Mouse (Mus musculus): ENCODE data around the gene Pde3a. TPM values are rescaled to one million over a fixed set of nuclear protein-coding genes. Genes with fewer than 3 reads are reported as not detected.
"Not testable (repeated sequence)": the region's sequence is repeated elsewhere in the genome, so short reads cannot be mapped to it uniquely, and the experiment has no call there.

Pde3a gene
- polyA plus RNA-seq, 1 experiment from 2014 or later, result 6.3 TPM

GRCm38 (mm10) chr6:141307326-141307725 is 58.3 kb downstream of the Pde3a start:
- no peak overlapping the region for H3K4me2 ChIP-seq
- 78% methylated on average over 1 of the region's 1 CpGs for WGBS
- no peaks in the 10 kb centered on the region for H3K36me3 ChIP-seq
- H3K27ac ChIP-seq, result no peak overlapping the region
- H3K4me3 ChIP-seq, result no peak overlapping the region
- ATAC-seq (ENCODE audit: insufficient number of reproducible peaks, insufficient read depth, low FRiP score, low TSS enrichment, low read depth), result no peak
- H3K9ac ChIP-seq, result no peak overlapping the region
- H3K4me1 ChIP-seq, result peaks cover 14% of the 10 kb centered on the region
- H3K9me3 ChIP-seq, result no peaks in the 10 kb centered on the region
- no peaks in the 10 kb centered on the region for H3K27me3 ChIP-seq

DNA sequence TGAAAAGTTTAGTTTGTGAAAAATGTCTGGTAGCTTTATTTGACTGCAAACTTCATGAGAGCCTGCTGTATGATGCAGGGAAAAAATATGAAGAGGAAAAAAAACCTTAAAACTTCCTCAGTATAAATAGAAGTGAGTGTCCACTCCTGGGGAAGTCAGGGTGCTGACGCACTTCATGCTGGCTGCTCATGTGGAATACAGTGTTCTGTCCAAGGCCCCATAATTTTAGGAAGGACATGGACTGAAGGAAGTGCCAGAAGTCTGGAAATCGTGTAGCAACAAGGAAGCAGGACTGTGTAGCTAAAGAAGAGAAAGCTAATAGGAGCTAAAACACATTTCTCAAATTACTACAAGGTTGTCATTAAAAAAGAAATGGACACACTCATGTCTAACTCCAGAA is 59.4 kb downstream of the Pde3a start:
- no peak overlapping the region for H3K4me3 ChIP-seq
- 64% methylated on average over 2 of the region's 2 CpGs for WGBS
- H3K27me3 ChIP-seq, result no peaks in the 10 kb centered on the region
- H3K9me3 ChIP-seq, result no peaks in the 10 kb centered on the region
- no peak overlapping the region for H3K27ac ChIP-seq
- 0 out of 2 replicates have a peak, but pooled peaks cover 2% of the 10 kb centered on the region for H3K36me3 ChIP-seq
- H3K4me1 ChIP-seq, result peaks cover 14% of the 10 kb centered on the region
- H3K4me2 ChIP-seq, result no peak overlapping the region
- ATAC-seq (ENCODE audit: insufficient number of reproducible peaks, insufficient read depth, low FRiP score, low TSS enrichment, low read depth), result no peak
- H3K9ac ChIP-seq, result no peak overlapping the region

GRCm38 (mm10) chr6:141309872-141310271 is 60.8 kb downstream of the Pde3a start:
- WGBS, result 33% methylated on average over 3 of the region's 3 CpGs
- H3K36me3 ChIP-seq, result 0 out of 2 replicates have a peak, but pooled peaks cover 6% of the 10 kb centered on the region

DNA sequence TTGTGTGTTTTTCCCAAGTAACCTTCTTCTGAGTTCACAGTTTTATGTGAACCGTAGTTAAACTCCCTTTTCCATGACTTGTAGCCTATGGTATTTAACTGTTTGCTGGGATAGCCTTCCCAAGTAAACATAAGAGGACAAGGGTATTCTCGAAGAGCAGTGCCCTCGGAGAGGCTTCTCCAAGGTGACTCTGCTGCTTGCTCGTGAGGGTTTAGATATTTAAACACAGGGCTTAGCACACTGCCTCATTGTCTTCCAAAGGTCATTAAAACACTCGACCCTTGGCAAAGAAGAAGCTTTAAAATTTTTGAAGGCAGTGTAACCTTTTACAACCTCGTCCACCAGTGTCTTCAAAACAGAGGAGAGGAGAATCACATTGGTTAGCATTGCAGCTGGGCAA is 61.3 kb downstream of the Pde3a start:
- no peak for ATAC-seq (ENCODE audit: insufficient number of reproducible peaks, insufficient read depth, low FRiP score, low TSS enrichment, low read depth)
- Histone ChIP-seq H3K36me3 (0 out of 2 replicates have a peak, but pooled peaks cover 6% of the 10 kb centered on the region), H3K4me1 (peaks cover 8% of the 10 kb centered on the region; the same call in 1 of the 2 replicates), H3K4me3 (no peak overlapping the region), H3K9ac (no peak overlapping the region), H3K27me3 (no peaks in the 10 kb centered on the region), H3K4me2 (no peak overlapping the region), H3K9me3 (no peaks in the 10 kb centered on the region), H3K27ac (no peak overlapping the region)
- 46% methylated on average over 6 of the region's 6 CpGs for whole genome bisulfite sequencing

More at GRCm38 (mm10) chr6:141309872-141310271, 60.8 kb downstream of the Pde3a start:
- Histone ChIP-seq H3K4me2 (no peak overlapping the region), H3K4me1 (peaks cover 12% of the 10 kb centered on the region), H3K4me3 (no peak overlapping the region), H3K9ac (no peak overlapping the region), H3K9me3 (no peaks in the 10 kb centered on the region), H3K27me3 (no peaks in the 10 kb centered on the region), H3K27ac (no peak overlapping the region)
- no peak for ATAC-seq (ENCODE audit: insufficient number of reproducible peaks, insufficient read depth, low FRiP score, low TSS enrichment, low read depth)

DNA sequence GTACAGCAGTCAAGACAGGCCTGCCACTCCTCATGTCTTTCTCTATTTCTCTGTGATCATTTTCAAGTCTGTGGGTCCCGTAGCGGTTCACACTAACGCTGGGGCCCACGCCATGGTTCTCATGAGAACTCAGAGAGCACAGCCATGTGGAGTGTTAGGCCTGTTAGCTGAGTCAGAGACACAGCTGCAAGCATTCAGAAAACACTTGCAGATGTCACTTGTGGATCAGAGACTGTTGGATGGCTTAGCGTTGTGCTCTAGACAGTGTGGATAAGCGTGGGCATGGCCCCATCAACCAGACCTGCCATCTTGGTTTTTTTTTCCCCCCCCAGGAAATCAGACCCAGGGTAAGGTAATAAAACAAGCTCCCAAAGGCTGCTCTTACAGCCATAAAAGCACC is 62.5 kb downstream of the Pde3a start:
- H3K4me1 ChIP-seq, result 0 out of 2 replicates have a peak, but pooled peaks cover 6% of the 10 kb centered on the region
- no peak overlapping the region for H3K4me3 ChIP-seq
- H3K9me3 ChIP-seq, result no peaks in the 10 kb centered on the region
- 59% methylated on average over 6 of the region's 6 CpGs for WGBS
- H3K36me3 ChIP-seq, result 0 out of 2 replicates have a peak, but pooled peaks cover 6% of the 10 kb centered on the region
- no peak overlapping the region for H3K9ac ChIP-seq
- ATAC-seq (ENCODE audit: insufficient number of reproducible peaks, insufficient read depth, low FRiP score, low TSS enrichment, low read depth), result no peak
- H3K27me3 ChIP-seq, result no peaks in the 10 kb centered on the region
- 0 out of 2 replicates have a peak overlapping the region, but pooled peaks have one; percentile 16 for H3K27ac ChIP-seq
- no peak overlapping the region for H3K4me2 ChIP-seq

- Histone ChIP-seq H3K4me1 (0 out of 2 replicates have a peak, but pooled peaks cover 6% of the 10 kb centered on the region), H3K4me3 (no peak overlapping the region), H3K9me3 (no peaks in the 10 kb centered on the region), H3K4me2 (no peak overlapping the region), H3K27me3 (no peaks in the 10 kb centered on the region), H3K27ac (no peak overlapping the region), H3K9ac (no peak overlapping the region), H3K36me3 (0 out of 2 replicates have a peak, but pooled peaks cover 6% of the 10 kb centered on the region)
- ATAC-seq (ENCODE audit: insufficient number of reproducible peaks, insufficient read depth, low FRiP score, low TSS enrichment, low read depth), result no peak
- 90% methylated on average over 4 of the region's 4 CpGs for WGBS
These were observed 64.0 kb downstream of the Pde3a start for GRCm38 (mm10) chr6:141313112-141313511.

GRCm38 (mm10) chr6:141318440-141318839 is 69.4 kb downstream of the Pde3a start:
- H3K36me3 ChIP-seq, result 0 out of 2 replicates have a peak, but pooled peaks cover 5% of the 10 kb centered on the region
- H3K4me2 ChIP-seq, result no peak overlapping the region
- no peak for ATAC-seq (ENCODE audit: insufficient number of reproducible peaks, insufficient read depth, low FRiP score, low TSS enrichment, low read depth)
- 50% methylated on average over 3 of the region's 3 CpGs for WGBS
- no peaks in the 10 kb centered on the region for H3K9me3 ChIP-seq
- H3K27ac ChIP-seq, result no peak overlapping the region
- no peak overlapping the region for H3K4me3 ChIP-seq
- H3K27me3 ChIP-seq, result no peaks in the 10 kb centered on the region
- no peak overlapping the region for H3K9ac ChIP-seq
- no peaks in the 10 kb centered on the region for H3K4me1 ChIP-seq

DNA sequence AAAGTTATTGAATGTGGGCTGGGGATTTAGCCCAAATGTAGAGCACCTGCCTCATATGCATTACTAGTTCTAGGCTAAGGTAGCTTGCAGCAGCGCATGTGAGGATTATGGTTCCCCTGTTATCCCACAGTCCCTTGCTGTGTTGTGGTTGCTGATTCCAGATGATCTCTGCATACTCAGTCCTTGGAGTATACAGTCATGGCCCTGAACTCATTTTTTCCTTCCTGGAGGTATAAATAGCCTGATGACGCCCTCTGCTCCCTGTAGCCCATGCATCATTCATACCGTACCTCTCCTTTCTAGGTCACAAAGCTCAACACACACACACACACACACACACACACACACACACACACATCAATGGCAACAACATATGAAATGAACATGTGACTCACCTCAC is 72.2 kb downstream of the Pde3a start:
- Histone ChIP-seq H3K9me3 (no peaks in the 10 kb centered on the region), H3K4me2 (no peak overlapping the region), H3K4me3 (no peak overlapping the region), H3K9ac (no peak overlapping the region), H3K36me3 (no peaks in the 10 kb centered on the region), H3K4me1 (no peaks in the 10 kb centered on the region), H3K27ac (no peak overlapping the region), H3K27me3 (no peaks in the 10 kb centered on the region)
- 95% methylated on average over 3 of the region's 3 CpGs for WGBS
- no peak for ATAC-seq (ENCODE audit: insufficient number of reproducible peaks, insufficient read depth, low FRiP score, low TSS enrichment, low read depth)

DNA sequence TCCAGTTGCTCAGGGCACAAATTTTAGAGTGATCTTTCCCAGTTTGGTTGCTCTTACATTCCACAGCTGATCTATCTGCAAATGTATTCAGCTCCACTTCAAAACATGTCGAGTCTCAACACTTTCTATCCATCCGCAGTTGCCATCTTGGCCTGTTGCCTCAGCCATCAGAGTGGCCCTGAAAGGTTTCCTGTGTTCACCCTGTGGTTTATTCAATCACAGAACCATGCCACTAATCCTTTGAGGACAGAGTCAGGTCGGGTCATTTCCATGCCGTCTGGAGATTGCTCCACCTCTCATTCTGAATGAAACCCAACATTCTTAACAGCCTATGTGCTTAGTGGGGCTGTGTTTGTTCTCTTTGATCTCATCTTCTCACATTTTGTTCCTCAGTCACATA is 73.9 kb downstream of the Pde3a start:
- H3K4me3 ChIP-seq, result no peak overlapping the region
- H3K4me2 ChIP-seq, result no peak overlapping the region
- no peak overlapping the region for H3K27ac ChIP-seq
- no peaks in the 10 kb centered on the region; the same call in 1 of the 2 replicates for H3K36me3 ChIP-seq
- WGBS, result 54% methylated on average over 4 of the region's 4 CpGs
- no peaks in the 10 kb centered on the region for H3K27me3 ChIP-seq
- no peaks in the 10 kb centered on the region for H3K9me3 ChIP-seq
- no peak for ATAC-seq (ENCODE audit: insufficient number of reproducible peaks, insufficient read depth, low FRiP score, low TSS enrichment, low read depth)
- no peaks in the 10 kb centered on the region for H3K4me1 ChIP-seq
- no peak overlapping the region for H3K9ac ChIP-seq

- not testable (repeated sequence) for H3K36me3 ChIP-seq; H3K9me3 ChIP-seq; H3K4me1 ChIP-seq; H3K27me3 ChIP-seq; H3K27ac ChIP-seq; ATAC-seq (ENCODE audit: insufficient number of reproducible peaks, insufficient read depth, low FRiP score, low TSS enrichment, low read depth); H3K9ac ChIP-seq; H3K4me3 ChIP-seq; H3K4me2 ChIP-seq
- 93% methylated on average over 2 of the region's 2 CpGs for WGBS
These were observed 78.1 kb downstream of the Pde3a start for GRCm38 (mm10) chr6:141327134-141327533.

- no peaks in the 10 kb centered on the region for H3K4me1 ChIP-seq
- no peak overlapping the region for H3K27ac ChIP-seq
- no peak overlapping the region for H3K4me2 ChIP-seq
- no peak overlapping the region for H3K9ac ChIP-seq
- H3K4me3 ChIP-seq, result no peak overlapping the region
- no peak for ATAC-seq (ENCODE audit: insufficient number of reproducible peaks, insufficient read depth, low FRiP score, low TSS enrichment, low read depth)
- no peaks in the 10 kb centered on the region for H3K27me3 ChIP-seq
- no peaks in the 10 kb centered on the region; the same call in 1 of the 2 replicates for H3K36me3 ChIP-seq
- H3K9me3 ChIP-seq, result no peaks in the 10 kb centered on the region
- 85% methylated on average over 3 of the region's 3 CpGs for WGBS
These were observed 79.0 kb downstream of the Pde3a start for GRCm38 (mm10) chr6:141328071-141328470.

DNA sequence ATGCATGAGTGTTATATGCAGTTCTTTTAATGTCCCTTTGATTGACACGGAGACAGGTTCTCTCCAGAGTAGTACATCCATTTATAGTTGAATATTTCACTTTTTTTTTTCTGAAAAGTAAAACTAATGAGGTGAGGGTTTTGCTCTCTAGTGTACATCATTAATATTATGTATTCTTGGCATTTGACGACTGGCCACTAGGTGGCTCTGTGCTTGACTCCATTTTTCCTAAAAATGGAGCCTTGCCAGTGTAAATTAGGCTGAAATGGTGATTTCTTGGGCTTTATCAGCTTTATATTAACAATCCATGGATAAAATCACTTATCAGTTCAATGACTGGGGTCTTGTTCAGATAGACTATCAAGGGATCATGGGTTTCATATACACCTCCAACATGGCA is 82.4 kb downstream of the Pde3a start:
- WGBS, result 49% methylated on average over 2 of the region's 2 CpGs
- no peaks in the 10 kb centered on the region for H3K4me1 ChIP-seq
- H3K9ac ChIP-seq, result no peak overlapping the region
- no peak overlapping the region for H3K27ac ChIP-seq
- H3K4me3 ChIP-seq, result no peak overlapping the region
- H3K27me3 ChIP-seq, result no peaks in the 10 kb centered on the region
- no peak overlapping the region for H3K4me2 ChIP-seq
- H3K9me3 ChIP-seq, result no peaks in the 10 kb centered on the region
- H3K36me3 ChIP-seq, result no peaks in the 10 kb centered on the region; the same call in 1 of the 2 replicates
- ATAC-seq (ENCODE audit: insufficient number of reproducible peaks, insufficient read depth, low FRiP score, low TSS enrichment, low read depth), result no peak
